Mouse (Mus musculus) midbrain, postnatal 0 days (tissue): ENCODE results near the gene Piga. TPM values are rescaled to one million over a fixed set of nuclear protein-coding genes. Genes with fewer than 3 reads are reported as not detected.

Experiments
- ATAC-seq: fragments of 200-750 bp; cut with Nextera tagmentation; 2 replicates; pipeline ENCODE4 v1.8.0; 2017; ENCODE audit warnings: moderate number of reproducible peaks, mild to moderate bottlenecking, moderate TSS enrichment, moderate library complexity; ENCODE audit not compliant: low FRiP score
- DNase-seq: peaks from one replicate; pipeline ENCODE4 v3.0.0-alpha.2; 2015; ENCODE audit warnings: low spot score
- H3K27ac ChIP-seq: fragments of 300-500 bp; sonication (generic); 2 replicates; pipeline ENCODE4 v1.5.1; 2014; ENCODE audit warnings: low read depth, mild to moderate bottlenecking, low read length, mixed read lengths
- H3K27me3 ChIP-seq: fragments of 300-500 bp; sonication (generic); 2 replicates; pipeline ENCODE4 v1.6.1; 2014; ENCODE audit warnings: low read length, control low read depth, mixed read lengths; ENCODE audit not compliant: insufficient read depth
- H3K36me3 ChIP-seq: fragments of 300-500 bp; sonication (generic); 2 replicates; pipeline ENCODE4 v1.6.1; 2014; ENCODE audit warnings: low read length, control low read depth, mixed read lengths; ENCODE audit not compliant: insufficient read depth
- H3K4me1 ChIP-seq: fragments of 300-500 bp; sonication (generic); 2 replicates; pipeline ENCODE4 v1.6.1; 2014; ENCODE audit warnings: mild to moderate bottlenecking, control low read depth, antibody characterized with exemption, low read length, mixed read lengths; ENCODE audit not compliant: insufficient read depth
- H3K4me2 ChIP-seq: fragments of 300-500 bp; sonication (generic); 2 replicates; pipeline ENCODE4 v1.6.1; 2014; ENCODE audit warnings: low read depth, mild to moderate bottlenecking, low read length, mixed read lengths; ENCODE audit not compliant: poor library complexity, severe bottlenecking
- H3K4me3 ChIP-seq: fragments of 300-500 bp; sonication (generic); 2 replicates; pipeline ENCODE4 v1.5.1; 2014; ENCODE audit warnings: low read depth, mild to moderate bottlenecking, low read length, moderate library complexity
- H3K9ac ChIP-seq: fragments of 300-500 bp; sonication (generic); replicated peaks from 2 replicates; pipeline ENCODE4 v1.6.1; 2014; ENCODE audit warnings: mild to moderate bottlenecking, low read length, moderate library complexity, mixed read lengths; ENCODE audit not compliant: poor library complexity, severe bottlenecking
- H3K9me3 ChIP-seq: fragments of 300-500 bp; sonication (generic); 2 replicates; pipeline ENCODE4 v1.6.1; 2016; ENCODE audit warnings: low read length, control low read depth
- CTCF ChIP-seq: IDR thresholded peaks from 2 replicates; pipeline ENCODE4 v1.5.1; 2016; ENCODE audit warnings: antibody characterized with exemption, mild to moderate bottlenecking
- WGBS: fragments of 180-500 bp; shearing (Covaris S2); extraction: QIAGEN DNeasy Blood & Tissue Kit; methylation state at CpG from one replicate; pipeline ENCODE4 v1.1.7; 2014; 5-methylcytosine and 5-hydroxymethylcytosine counted together
- polyA plus RNA-seq: library from polyadenylated mRNA; unstranded; fragments of >200 nt; fragmentation: Nextera tagmentation; extraction: Ambion mirVana; gene quantifications from 2 replicates; pipeline ENCODE4 v1.2.1, GENCODE M21; 2015
- total RNA-seq: library from RNA; depleted of rRNA; stranded (reverse); fragments of >200 nt; gene quantifications from 2 replicates; pipeline ENCODE4 v1.2.3, GENCODE M21; 2014

The Piga gene
- total and polyA plus RNA-seq, 2 experiments from 2014 or later: 1.8 to 2.0 TPM

DNA sequence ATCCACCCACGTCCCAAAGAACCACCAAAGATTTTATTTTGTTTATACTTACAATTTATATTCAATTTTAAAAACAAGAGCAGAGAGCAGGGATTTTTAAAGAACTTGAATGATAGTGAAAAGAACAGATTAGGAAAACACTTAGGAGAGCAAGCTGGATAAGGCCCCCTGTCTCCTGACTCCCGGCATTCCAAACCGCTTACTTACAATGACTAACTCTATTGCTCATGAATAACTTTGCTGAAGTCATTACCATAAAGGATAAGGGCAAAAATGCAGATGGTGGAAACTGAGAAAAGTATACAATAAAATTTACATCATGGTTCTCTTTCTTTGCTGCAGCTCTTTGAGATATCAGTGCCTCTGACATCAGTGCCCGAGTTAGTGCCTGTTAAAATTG lies 25.5 kb upstream of the Piga start:
- Histone ChIP-seq H3K9me3 (no peaks in the 10 kb centered on the region), H3K27me3 (no peaks in the 10 kb centered on the region), H3K4me1 (no peaks in the 10 kb centered on the region), H3K36me3 (no peaks in the 10 kb centered on the region), H3K27ac (no peak overlapping the region), H3K4me3 (no peak overlapping the region), H3K9ac (no peak overlapping the region), H3K4me2 (no peak overlapping the region)
- no peak for DNase-seq
- TF ChIP-seq CTCF: no peak
- WGBS: 74% methylated on average over 4 of the region's 4 CpGs
- no peak for ATAC-seq

DNA sequence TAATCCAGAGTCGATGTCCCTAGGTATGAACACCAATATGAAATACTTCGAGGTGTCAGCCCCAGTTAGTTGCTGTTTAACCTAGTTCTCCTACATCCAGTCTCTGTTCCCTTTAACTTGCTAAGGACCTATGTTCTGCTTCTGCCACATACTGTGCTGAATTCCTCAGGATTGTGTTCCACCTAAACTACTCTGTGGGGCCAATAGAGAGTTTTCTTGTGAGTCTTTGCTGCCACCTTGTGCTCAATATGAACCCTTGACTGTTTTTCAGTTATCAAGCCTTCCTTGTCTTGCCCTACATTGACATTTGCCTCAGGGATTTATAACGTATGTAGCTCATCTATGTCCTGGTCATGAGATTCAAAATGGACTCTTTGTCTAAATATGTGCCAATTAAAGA lies 21.1 kb upstream of the Piga start:
- no peaks in the 10 kb centered on the region for H3K4me1 ChIP-seq
- H3K9me3 ChIP-seq: no peaks in the 10 kb centered on the region
- TF ChIP-seq CTCF: peak; percentile 74
- WGBS: 61% methylated on average over 3 of the region's 3 CpGs
- no peak overlapping the region for H3K4me3 ChIP-seq
- H3K27ac ChIP-seq: no peak overlapping the region
- no peak overlapping the region for H3K4me2 ChIP-seq
- ATAC-seq: no peak
- DNase-seq: peak; percentile 38
- H3K36me3 ChIP-seq: no peaks in the 10 kb centered on the region
- no peak overlapping the region for H3K9ac ChIP-seq
- H3K27me3 ChIP-seq: no peaks in the 10 kb centered on the region

DNA sequence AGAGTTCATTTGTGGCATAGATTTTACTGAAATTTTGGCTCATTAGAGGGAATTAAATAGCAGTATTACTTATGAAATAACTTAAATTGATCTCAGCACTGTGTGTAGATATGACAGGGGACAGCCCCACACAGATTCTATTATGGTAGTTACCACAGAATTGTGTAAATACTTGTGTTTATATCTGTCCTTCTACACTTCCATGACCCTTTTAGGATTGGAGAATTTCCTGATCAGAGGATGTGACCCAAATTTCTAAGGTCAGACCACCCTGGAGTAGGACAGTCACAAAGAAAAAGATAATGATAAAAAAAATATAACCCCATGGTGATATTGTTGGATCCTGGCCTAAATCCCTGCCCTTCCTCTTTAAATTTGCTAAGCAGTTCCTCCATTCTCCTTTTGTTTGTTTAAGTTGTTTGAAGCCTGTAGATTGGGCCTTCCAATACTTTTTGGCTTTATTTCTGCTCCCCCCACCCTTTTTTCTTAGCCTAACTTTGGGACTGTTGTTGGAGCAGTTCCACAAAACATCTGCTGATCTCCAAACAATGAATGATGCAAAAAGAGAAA lies 14.4 kb upstream of the Piga start:
- Histone ChIP-seq H3K36me3 (no peaks in the 10 kb centered on the region), H3K9ac (no peak overlapping the region), H3K4me2 (no peak overlapping the region), H3K4me3 (no peak overlapping the region), H3K27ac (no peak overlapping the region), H3K9me3 (no peaks in the 10 kb centered on the region), H3K27me3 (no peaks in the 10 kb centered on the region), H3K4me1 (no peaks in the 10 kb centered on the region)
- no peak for ATAC-seq
- TF ChIP-seq CTCF: no peak
- no peak for DNase-seq

DNA sequence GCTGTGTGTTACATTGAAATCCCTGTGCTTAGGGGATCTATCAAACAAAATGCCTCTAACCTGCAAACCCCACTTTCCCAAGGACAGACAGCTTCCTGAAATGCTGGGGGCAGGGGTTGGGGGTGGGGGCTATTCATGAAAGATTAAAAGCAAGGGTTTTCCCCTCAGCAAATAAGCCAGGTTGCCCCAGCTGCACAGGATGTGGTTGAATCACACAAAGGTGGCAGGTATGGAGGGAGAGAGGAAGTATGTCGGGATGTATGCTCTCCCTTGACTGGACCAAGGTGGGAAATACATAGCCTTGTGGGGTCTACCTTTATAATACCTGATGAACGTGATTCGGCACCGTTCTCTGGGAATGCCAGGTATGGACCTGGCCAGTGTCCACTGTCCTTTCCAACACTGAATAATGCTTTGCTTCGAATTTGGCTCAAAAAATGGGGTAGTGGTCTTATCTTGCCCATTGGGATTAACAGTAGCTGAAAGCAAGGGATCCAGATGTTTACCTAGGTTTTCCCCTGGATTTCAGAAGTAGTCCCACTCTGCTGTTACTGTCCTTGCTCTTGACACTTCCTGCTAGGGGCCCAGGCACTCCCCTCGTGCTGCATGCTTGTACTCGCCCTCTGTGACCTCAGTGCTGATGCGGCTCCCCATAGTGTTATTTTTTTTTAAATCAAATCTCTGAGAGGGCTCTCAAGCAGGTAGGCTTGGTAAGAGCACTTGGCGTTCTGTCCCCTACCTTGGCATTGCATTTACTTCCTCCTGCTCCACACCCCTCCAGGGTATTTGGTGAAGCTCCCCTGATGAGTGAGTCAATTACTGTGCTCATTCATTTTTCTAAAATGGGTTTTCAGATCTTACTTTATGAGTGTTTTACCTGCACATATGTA lies 13.2 kb upstream of the Piga start:
- H3K9me3 ChIP-seq: no peaks in the 10 kb centered on the region
- H3K36me3 ChIP-seq: no peaks in the 10 kb centered on the region
- H3K4me1 ChIP-seq: no peaks in the 10 kb centered on the region
- no peak for ATAC-seq
- no peak for TF ChIP-seq CTCF
- 76% methylated on average over 9 of the region's 9 CpGs for WGBS
- no peak overlapping the region for H3K27ac ChIP-seq
- H3K27me3 ChIP-seq: no peaks in the 10 kb centered on the region
- no peak overlapping the region for H3K4me2 ChIP-seq
- no peak for DNase-seq
- H3K9ac ChIP-seq: no peak overlapping the region
- H3K4me3 ChIP-seq: no peak overlapping the region

DNA sequence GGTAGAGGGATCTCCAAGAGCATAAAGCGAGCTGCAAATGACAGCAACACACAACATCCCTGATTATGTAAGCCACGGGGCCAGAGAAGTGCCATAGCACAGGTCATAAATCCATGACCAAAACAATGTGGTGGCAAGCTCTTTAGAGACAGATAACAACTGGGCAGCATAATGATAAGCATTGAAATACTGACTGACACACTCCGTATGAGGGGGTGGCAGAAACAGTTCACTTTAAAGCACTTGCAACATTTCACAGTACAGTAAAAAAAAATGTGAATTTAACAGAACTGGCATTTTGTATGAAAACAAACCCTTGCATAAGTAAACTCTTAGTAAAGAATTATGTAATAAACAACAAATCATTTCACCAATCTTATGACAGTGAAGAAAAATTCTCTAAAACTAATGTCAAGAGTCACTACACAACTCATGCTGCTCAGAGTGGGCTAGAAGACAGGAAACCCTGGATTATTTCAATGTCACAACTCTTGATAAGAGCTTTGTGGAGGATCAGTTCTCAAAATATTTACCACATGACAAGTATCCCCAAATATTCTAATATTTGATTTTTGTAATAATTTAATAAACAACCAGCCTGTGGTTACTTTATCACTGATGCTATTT lies 11.2 kb upstream of the Piga start:
- Histone ChIP-seq H3K9ac (no peak overlapping the region), H3K4me1 (no peaks in the 10 kb centered on the region), H3K9me3 (no peaks in the 10 kb centered on the region), H3K27me3 (no peaks in the 10 kb centered on the region), H3K36me3 (no peaks in the 10 kb centered on the region), H3K4me3 (no peak overlapping the region), H3K4me2 (no peak overlapping the region), H3K27ac (no peak overlapping the region)
- WGBS: 79% methylated on average over 3 of the region's 3 CpGs
- no peak for ATAC-seq
- no peak for DNase-seq
- TF ChIP-seq CTCF: no peak

DNA sequence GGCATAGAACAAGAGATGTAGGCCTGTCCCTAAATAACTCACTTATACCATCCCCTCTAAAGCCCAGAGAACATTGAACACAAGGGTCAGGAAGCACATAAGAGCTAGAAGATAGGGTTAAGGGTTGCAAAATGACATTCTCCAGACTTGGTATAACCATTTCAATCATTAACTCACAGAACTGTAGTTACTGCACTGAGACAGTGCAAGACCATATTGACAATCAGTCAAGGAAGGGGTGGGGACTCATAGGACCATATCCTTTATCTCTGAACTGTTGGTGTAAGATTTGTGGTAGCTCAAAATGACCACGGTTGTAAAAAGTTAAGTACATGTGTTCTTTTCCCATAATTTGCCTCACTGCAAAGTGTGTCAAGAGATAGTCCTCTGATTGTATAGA lies 9.0 kb upstream of the Piga start:
- H3K9me3 ChIP-seq: no peaks in the 10 kb centered on the region
- WGBS: 77% methylated on average over 1 of the region's 1 CpGs
- no peak overlapping the region for H3K27ac ChIP-seq
- DNase-seq (no peak), ATAC-seq (no peak)
- H3K9ac ChIP-seq: no peak overlapping the region
- no peaks in the 10 kb centered on the region for H3K36me3 ChIP-seq
- H3K4me1 ChIP-seq: no peaks in the 10 kb centered on the region
- H3K4me3 ChIP-seq: no peak overlapping the region
- no peak for TF ChIP-seq CTCF
- no peak overlapping the region for H3K4me2 ChIP-seq
- no peaks in the 10 kb centered on the region for H3K27me3 ChIP-seq
